Mouse (Mus musculus): ENCODE results near the gene Hlf.

Gene Hlf

DNA sequence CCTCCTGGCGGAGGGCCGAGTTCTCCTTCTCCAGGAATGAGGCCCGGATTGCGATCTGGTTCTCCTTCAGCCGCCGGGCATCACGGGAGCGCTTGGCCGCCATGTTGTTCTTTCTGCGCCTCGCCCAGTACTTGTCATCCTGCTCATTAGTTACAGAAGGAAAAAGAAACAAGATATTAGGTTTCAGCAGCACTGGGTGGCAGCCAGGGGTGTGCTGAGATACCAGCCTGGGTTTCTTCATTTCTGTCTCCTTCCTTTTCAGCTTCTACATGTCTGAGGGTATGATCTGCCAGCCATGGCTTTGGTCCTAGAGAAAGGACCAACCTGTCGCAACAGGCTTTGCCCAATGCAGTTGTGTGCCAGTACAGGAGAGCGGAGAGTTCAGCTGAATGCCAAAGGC, 49.9 kb downstream of the Hlf start:
- no peak for DNase-seq (ENCODE audit: low spot score)

DNA sequence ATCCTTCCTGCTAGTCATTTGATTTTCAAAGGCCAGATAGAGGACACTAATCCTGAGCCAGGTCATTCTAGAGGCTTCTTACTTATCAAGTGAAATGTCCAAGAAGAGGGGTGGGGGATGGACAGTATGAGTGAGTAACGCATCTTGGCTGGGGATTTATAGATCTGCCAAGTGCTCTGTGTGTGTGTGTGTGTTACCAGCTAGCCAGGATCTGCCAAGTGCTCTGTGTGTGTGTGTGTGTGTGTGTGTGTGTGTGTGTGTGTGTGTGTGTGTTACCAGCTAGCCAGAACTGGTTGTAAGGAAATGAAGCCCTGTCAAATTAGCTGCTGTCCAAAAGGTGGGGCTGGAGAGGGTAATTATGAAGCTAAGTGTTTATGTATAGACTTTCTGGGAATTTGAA, 55.9 kb downstream of the Hlf start:
- peak; percentile 2 for DNase-seq (ENCODE audit: low spot score)

DNA sequence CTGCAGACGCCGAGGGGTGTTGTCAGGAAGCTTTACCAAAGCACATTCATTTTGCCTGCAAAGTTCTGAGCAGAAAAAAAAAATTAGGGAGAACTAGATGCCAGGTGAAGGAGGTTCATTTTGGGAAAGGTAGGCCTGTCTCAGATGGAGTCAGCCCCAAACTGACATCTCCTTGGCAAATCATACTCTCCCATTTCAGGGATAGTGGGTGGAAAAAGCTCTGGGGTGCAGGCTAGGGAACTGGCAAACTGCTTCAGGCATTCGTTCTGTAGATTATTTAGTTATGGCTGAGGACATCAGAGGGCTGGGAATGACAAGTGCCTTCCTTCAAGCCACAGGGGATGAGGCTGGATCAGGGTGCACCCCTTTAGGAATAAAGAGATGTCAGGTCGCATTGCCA, 58.0 kb downstream of the Hlf start:
- no peak for DNase-seq (ENCODE audit: low spot score)

DNA sequence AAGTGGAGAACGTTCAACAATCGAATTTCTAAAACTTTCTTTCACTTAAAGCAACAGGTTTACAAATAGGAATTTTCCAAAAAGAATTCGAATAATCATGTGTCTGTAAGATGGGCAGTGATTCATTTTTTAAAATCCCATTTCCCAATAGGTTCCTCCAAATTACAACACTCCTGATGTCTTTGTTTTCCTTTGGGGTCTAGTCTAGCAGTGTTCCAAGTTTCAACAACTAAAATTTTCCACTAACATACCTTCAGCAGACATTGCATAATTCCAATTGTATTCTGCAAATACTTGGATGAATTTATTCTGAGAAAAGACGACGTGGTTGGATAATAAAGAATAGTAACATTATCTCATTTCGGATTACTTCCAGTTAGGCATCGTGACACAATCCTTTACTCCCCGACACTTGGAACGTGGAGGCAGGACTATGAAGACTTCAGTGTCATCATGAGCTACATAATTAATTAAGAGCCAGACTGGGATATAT, 60.4 kb downstream of the Hlf start:
- DNase-seq (ENCODE audit: low spot score) = no peak

DNA sequence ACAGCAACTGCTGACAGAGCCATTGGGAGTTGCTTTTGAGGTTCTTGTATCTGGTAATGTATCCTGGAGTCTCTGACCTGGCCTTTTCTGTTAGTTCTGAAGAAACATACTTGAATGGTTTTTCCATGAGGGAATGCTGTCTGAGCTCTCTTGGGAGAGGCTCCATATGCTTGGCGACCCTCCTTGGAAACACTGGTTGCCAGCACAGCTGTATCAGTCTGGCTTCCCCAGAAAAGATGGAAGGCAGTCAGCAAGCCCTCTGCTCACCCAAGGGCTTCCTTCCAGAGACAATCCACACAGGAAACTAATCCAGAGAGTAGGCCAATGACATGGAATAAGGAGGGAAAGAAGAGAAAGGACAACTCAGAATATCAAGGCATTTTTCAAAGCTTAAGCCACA, 63.9 kb downstream of the Hlf start:
- no peak for DNase-seq (ENCODE audit: low spot score)

DNA sequence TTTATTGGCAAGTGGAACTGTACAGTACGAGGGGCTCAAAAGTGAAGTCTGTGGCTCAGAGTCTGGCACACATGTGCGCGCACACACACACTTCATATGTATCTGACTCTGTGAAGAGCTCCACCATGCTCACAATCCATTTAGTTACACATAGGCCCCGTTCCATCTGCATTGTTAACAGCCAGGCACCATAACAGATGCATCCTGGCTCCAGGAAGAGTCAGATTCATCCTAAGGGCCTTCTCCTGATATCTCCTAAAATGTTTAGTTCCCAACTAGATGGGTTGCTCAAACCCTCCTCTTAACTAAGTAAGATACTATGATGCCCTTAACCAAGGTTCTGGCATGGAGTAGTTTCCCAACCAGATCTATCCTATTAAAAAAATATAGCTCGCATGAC, 64.5 kb downstream of the Hlf start:
- no peak for DNase-seq (ENCODE audit: low spot score)

DNA sequence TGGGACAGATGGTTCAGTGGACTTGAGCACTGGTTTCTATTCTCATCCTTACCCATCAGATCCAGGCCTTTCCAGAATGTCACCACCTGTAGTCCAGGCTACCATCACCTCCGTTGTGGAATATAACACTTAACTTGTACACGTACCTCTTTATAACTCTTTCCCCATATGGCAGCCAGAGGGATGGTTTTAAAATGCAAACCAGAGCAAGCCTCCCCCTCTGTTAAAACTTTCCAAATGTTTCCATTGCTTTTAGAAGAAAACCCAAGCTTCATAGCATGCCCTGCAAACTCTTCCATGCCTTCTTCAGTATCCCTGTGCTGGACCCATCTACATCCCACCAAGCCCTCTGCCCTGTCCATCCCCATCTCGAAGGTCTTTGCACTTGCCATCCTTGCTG, 66.1 kb downstream of the Hlf start:
- no peak for DNase-seq (ENCODE audit: low spot score)

DNA sequence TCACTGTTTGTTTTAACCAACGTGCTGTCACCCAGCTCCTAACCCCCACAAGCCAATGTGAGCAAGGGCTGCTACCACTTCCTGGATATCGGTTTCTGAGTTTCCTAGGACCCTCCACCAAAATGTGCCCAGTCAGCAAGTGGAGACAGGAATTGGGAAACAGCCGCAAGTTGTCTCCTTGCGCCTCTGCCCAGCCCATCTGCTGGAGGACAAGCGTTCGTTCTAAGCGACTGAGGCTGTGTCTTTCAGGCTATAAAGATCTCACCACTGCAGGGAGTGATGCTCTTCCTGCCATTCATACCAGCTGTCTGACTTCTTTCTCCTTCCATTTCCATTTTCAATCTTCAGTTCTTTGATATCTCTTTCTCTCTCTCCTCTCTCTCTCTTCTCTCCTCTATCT, 69.8 kb downstream of the Hlf start:
- DNase-seq (ENCODE audit: low spot score) = no peak

DNA sequence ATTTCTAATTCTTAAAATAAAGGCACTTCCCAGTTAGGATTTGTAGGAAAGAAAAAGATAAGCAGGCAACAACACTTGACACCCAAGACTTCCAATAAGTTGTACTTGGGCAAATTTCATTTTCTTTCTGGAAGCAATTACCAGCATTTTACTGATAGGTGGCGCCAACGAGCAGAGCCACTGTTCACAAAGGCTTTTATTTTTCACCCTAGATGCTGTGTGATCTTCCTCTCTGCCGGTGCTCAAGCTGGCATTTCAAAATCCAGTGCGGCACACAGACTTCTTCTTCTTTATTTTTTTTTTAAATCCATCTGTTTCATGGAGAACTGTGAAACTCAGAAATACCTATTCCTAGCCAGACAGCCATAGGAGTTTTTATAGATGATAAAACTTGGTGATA, 73.2 kb downstream of the Hlf start:
- peak; percentile 83 for DNase-seq (ENCODE audit: low spot score)

DNA sequence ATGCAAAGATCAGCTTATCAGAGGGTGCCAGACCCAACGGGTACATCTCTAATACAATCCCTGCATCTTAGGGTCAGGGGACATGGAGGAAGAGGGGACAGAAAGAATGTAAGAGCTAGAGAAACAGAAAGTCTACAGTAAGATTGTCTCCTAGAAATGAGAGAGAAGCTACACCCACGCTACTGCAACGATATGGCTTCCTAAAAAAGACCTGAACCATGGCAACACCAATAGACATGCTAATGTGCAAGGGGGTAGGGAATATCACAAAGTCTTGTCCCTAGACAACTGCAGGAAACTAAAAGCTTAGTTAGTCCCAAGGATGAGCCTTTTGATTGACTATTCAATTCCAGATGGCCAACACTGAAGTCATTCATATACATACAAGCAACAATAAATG, 76.1 kb downstream of the Hlf start:
- no peak for DNase-seq (ENCODE audit: low spot score)

DNA sequence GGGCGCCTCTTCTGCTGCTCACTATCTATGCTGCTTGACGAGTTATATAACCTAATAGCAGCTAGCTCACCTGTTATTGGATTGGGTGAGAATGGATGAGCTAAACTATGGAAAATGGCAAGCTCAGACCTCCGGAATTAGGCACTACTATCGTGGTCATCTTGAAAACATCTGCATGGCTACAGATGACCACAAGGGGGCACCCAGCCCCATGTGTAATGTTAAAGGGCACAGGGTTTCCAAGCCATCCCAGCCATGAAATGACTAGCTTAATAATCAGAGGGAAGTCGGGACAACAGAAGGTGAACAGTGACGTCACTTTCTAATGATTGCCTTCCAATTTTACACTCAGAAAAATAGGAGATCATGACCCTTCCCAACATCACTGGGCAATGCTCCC, 83.7 kb downstream of the Hlf start:
- peak; percentile 83 for DNase-seq (ENCODE audit: low spot score)

DNA sequence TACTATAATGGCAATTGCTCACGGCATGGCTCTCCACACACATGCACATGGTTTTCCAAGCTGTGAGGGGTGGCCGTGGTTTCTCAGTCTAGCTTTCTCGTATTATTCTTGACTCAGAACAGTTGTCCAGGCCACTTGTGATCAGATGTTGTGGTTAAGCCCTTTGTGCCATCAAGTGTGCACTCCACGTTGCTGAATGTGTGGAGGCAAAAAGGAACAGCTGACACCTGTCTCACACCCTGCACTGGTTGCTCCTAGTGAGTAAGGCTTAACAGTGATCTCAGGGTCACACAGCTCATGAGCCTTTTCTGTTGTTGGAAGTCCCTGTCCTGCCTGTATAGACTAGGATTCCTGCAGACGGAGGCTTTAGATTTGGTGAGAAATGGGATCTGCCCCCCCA, 84.6 kb downstream of the Hlf start:
- no peak for DNase-seq (ENCODE audit: low spot score)

DNA sequence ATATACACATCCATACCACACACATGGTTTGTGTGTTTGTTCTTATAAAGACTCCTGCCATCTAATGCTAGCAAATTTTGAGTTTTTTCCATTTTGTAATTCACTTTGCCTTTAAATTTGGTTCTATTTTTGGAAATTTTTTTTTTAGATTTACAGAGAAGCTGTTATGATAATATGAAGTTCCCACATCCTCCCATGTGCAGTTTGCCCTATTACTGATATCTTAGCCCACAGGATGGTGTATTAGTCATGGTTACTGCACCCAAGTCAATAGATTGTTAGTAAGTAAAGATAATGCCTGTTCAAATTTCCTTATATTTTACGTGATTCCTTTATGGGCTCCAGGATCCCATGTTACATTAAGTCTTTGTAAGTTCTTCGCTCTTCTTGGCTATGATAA, 96.1 kb downstream of the Hlf start:
- DNase-seq (ENCODE audit: low spot score) = no peak

DNA sequence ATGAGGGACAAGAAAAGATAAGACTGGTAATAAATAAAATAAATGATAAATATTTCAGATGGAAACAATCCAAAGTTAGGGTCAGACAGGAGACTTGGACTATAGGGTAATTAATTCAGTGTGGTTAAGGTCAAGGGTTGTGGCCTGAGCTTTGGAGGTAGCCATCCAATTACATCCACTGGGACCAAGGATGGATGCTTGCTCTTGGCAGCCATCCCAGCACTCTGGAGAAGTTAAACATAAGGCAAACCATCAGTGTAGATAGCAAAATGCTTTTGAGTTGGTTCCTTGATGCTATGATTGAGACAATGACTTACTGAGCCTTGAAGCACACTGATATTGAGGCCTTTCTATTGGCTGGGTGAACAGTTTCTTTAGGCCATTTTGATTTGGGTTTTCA, 97.9 kb downstream of the Hlf start:
- no peak for DNase-seq (ENCODE audit: low spot score)

DNA sequence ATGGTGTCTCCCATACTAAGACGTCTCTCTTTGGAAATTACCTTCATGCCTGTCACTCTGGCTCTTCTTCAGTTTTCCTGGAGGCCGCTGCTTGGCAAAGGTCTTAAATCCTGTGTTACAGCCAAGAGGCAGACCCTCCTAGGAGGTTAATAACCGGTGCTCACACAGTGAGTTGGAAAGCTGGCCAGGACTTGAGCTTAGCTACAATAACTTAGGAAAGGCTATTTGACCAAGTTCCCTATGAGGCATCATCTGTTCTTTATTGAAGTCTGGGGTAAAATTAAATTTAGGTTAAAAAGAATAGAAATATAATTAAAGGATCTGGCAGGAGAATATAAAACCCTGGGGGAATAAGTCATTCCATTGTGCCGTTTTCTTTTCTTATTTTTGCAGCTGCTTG, 99.5 kb downstream of the Hlf start:
- DNase-seq (ENCODE audit: low spot score) = no peak

DNA sequence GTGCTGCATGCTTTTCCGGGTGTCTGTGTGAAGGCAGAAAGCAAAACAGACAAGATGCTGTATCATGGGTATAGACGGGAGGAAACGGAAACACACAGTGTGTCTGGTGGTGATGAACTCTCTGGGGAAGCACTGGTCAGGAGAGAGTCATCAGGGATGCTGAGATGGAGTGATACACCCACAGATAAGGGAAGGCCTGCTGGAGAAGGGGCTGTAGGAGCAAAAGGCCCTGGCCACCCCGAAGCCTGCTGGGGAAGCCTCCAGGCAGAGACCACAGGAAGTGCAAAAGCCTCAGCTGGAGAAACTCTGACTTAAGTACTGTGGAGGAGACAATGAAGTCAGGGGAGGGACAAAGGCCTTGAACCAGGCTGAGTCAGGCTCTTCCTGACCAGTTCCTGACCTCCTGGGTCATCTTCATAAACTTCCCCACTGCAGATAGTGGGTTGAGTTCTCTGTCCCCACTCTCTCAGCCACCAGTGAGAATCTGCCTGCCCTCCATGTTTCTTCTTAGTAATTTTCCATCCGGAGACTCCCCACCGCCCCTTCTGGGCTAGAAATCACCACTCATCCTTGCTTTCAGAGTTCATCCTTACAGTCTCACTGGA, 104.0 kb downstream of the Hlf start:
- DNase-seq (ENCODE audit: low spot score) = no peak
